Mouse (Mus musculus): ENCODE measurements at regions not wholly inside any gene's neighbourhood (a gene's known extent, or its start where the extent isn't known, plus 50 kb on each side); places are given as distances from the start of the nearest gene placed in this dataset.

- no peak for TF ChIP-seq CTCF (IDR thresholded peaks at IDR 0.05; ENCODE audit: control insufficient read depth, insufficient read depth, insufficient read length)
- TF ChIP-seq MYOD1 (IDR thresholded peaks at IDR 0.05; ENCODE audit: control insufficient read depth, insufficient read length, low read depth), result no peak
- TF ChIP-seq MAX (IDR thresholded peaks at IDR 0.05), result no peak
- no peak for TF ChIP-seq CEBPB (IDR thresholded peaks at IDR 0.05; ENCODE audit: low read depth)
- no peak for TF ChIP-seq USF1 (IDR thresholded peaks at IDR 0.05; ENCODE audit: low read depth)
- TF ChIP-seq MYOG (IDR thresholded peaks at IDR 0.05; ENCODE audit: control insufficient read depth, extremely low read depth, insufficient read length), result no peak
- no peak for TF ChIP-seq FOSL1 (IDR thresholded peaks at IDR 0.05; ENCODE audit: insufficient read depth, low read length, poor library complexity, severe bottlenecking)
Measured at GRCm38 (mm10) chr3:131056893-131057660, 53.2 kb upstream of the Lef1 start.
